Comparison of ENCODE assay signal across 8 mouse cellular contexts in the genomic region with DNA sequence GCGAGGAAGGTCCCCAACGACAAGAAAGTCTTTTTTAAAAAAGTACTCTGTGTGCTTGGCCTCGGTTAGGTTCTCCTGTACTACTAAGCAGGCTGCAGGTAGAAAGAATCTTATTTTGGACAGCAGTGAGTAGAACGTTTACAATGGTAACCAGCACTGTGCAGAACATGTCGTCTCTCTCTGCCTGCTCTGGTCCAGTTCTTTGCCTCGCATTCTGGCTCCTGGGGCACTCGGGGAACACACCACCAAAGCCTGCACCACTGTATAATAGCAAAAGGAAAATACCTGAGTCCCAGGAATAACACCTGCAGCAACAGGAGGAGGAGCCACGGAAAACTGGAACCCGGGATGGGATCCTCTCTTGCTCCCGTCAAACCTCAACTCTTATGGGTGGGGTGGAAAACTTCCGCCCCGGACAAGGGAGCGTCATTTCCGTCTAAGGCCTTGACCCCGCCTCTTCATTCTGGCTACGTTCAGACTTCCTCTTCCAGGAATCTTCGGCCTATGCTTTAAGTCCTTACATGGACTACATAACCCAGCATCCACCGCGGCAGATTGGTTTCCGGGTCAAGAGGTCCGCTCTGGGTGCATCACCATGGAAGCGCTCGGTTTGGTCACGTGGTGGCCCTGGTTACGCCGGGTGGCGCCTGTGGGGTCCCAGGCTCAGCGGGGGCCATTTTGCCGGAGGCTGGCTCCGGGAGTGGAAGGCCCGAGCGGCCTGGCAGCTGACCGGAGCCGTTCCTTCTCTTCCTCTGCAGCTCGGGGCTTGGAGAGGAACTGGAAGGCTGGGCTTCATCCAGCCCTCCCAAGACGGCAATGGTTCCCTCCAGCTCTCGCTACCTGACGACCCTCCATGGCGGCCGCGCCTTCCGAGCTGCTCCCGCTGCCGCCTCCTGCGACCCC. TPM values are rescaled to one million over a fixed set of nuclear protein-coding genes. Genes with fewer than 3 reads are reported as not detected.
DNase-seq lines count a peak whose midpoint lies in the region; ATAC-seq and TF ChIP-seq lines count a peak whose summit lies in the region.

Gene Klhl28 (minus strand): TSS at position 411 of the 903 bp plus-strand sequence.
Gene Togaram1 (plus strand): TSS at position 681 of the 903 bp plus-strand sequence.

- under 1% methylated on average over 39 of the region's 45 CpGs for WGBS in forebrain, embryonic 13.5 days
- 1% methylated on average over 45 of the region's 45 CpGs for WGBS in large intestine, adult 2 months
- WGBS in liver, postnatal 0 days (ENCODE audit: insufficient replicate concordance) = 0% methylated on average over 39 of the region's 45 CpGs
- under 1% methylated on average over 45 of the region's 45 CpGs for WGBS in neural tube, embryonic 14.5 days

- peak; percentile 73 for TF ChIP-seq POLR2A in ES-Bruce4 (IDR thresholded peaks at IDR 0.05; ENCODE audit: insufficient read depth, low read length)

- ATAC-seq in cerebellum, adult (ENCODE audit: insufficient number of reproducible peaks, low FRiP score, low TSS enrichment) = peak; percentile 99
- ATAC-seq in forebrain, embryonic 13.5 days = peak; percentile 100
- ATAC-seq in liver, postnatal 0 days = peak; percentile 97
- ATAC-seq in neural tube, embryonic 14.5 days (ENCODE audit: low read depth) = peak; percentile 99

- H3K9me3 ChIP-seq in ES-Bruce4 (replicated peaks; ENCODE audit: control insufficient read depth, insufficient read depth, low read length, poor library complexity, severe bottlenecking) = no peaks in the 10 kb centered on the region
- H3K9me3 ChIP-seq in forebrain, embryonic 13.5 days (replicated peaks) = no peaks in the 10 kb centered on the region
- H3K9me3 ChIP-seq in liver, postnatal 0 days (ENCODE audit: low read length) = no peaks in the 10 kb centered on the region
- H3K9me3 ChIP-seq in neural tube, embryonic 14.5 days (ENCODE audit: control insufficient read depth, low read length) = no peaks in the 10 kb centered on the region

- intact Hi-C loops in heart, postnatal 10 days (cut with DNase I) = loop anchor here (2.0 to 5.0 kb wide), 3 partner anchors 72 to 207 kb away; partner anchors contain the start of genes Mis18bp1 and Prpf39

- TF ChIP-seq CTCF in ES-Bruce4 (IDR thresholded peaks at IDR 0.05; ENCODE audit: low read depth, low read length) = no peak
- no peak for TF ChIP-seq CTCF in liver, postnatal 0 days (IDR thresholded peaks at IDR 0.05; ENCODE audit: low read depth)

- no peaks in the 10 kb centered on the region for H3K27me3 ChIP-seq in ES-Bruce4 (ENCODE audit: control insufficient read depth, insufficient read depth, low read length, poor library complexity, severe bottlenecking)
- H3K27me3 ChIP-seq in forebrain, embryonic 13.5 days = no peaks in the 10 kb centered on the region
- H3K27me3 ChIP-seq in liver, postnatal 0 days (ENCODE audit: insufficient read depth, low read length) = no peaks in the 10 kb centered on the region
- H3K27me3 ChIP-seq in neural tube, embryonic 14.5 days (ENCODE audit: control insufficient read depth, insufficient read depth, low read length) = no peaks in the 10 kb centered on the region

- no peaks in the 10 kb centered on the region for H3K36me3 ChIP-seq in ES-Bruce4 (ENCODE audit: control insufficient read depth, insufficient read depth, low read length, poor library complexity, severe bottlenecking)
- H3K36me3 ChIP-seq in forebrain, embryonic 13.5 days (ENCODE audit: poor library complexity, severe bottlenecking) = no peaks in the 10 kb centered on the region
- H3K36me3 ChIP-seq in liver, postnatal 0 days (replicated peaks; ENCODE audit: insufficient read depth, low read length) = 0 out of 2 replicates have a peak, but pooled peaks cover under 1% of the 10 kb centered on the region
- H3K36me3 ChIP-seq in neural tube, embryonic 14.5 days (ENCODE audit: control insufficient read depth, insufficient read depth, low read length) = no peaks in the 10 kb centered on the region

- TF ChIP-seq EP300 in ES-Bruce4 (IDR thresholded peaks at IDR 0.05; ENCODE audit: insufficient read depth, low read depth, low read length) = 0 out of 2 replicates have a peak, but pooled peaks have one; percentile 4
- TF ChIP-seq EP300 in liver, postnatal 0 days (IDR thresholded peaks at IDR 0.05; ENCODE audit: low read depth) = peak; percentile 71

- H3K27ac ChIP-seq in ES-Bruce4 (ENCODE audit: insufficient read depth, low read length) = 0 out of 2 replicates have a peak within 1 kb of the TSS, but pooled peaks have one; percentile 2
- peak within 1 kb of the TSS; percentile 88 for H3K27ac ChIP-seq in forebrain, embryonic 13.5 days
- H3K27ac ChIP-seq in liver, postnatal 0 days (ENCODE audit: low read depth) = peak within 1 kb of the TSS; percentile 91
- H3K27ac ChIP-seq in neural tube, embryonic 14.5 days (ENCODE audit: low read depth, low read length) = peak within 1 kb of the TSS; percentile 84

- peak; percentile 100 for DNase-seq in heart, postnatal 10 days
- peak; percentile 100 for DNase-seq in large intestine, adult 2 months (ENCODE audit: low read depth, low spot score)
- peak; percentile 99 for DNase-seq in liver, postnatal 0 days
- DNase-seq in testis, postnatal 10 days (ENCODE audit: low spot score) = peak; percentile 98

- H3K4me2 ChIP-seq in forebrain, embryonic 13.5 days = peak within 1 kb of the TSS; percentile 89
- peak within 1 kb of the TSS; percentile 96 for H3K4me2 ChIP-seq in liver, postnatal 0 days (ENCODE audit: low read depth, low read length)
- H3K4me2 ChIP-seq in neural tube, embryonic 14.5 days (ENCODE audit: low read depth, low read length) = peak within 1 kb of the TSS; percentile 99

- no peaks in the 10 kb centered on the region for H3K4me1 ChIP-seq in ES-Bruce4 (ENCODE audit: control insufficient read depth, insufficient read depth, low read length)
- peaks cover 48% of the 10 kb centered on the region for H3K4me1 ChIP-seq in forebrain, embryonic 13.5 days
- H3K4me1 ChIP-seq in liver, postnatal 0 days (ENCODE audit: insufficient read depth) = peaks cover 21% of the 10 kb centered on the region
- H3K4me1 ChIP-seq in neural tube, embryonic 14.5 days (ENCODE audit: control insufficient read depth, insufficient read depth, low read length) = peaks cover 21% of the 10 kb centered on the region

- H3K4me3 ChIP-seq in ES-Bruce4 (ENCODE audit: low read depth, low read length) = peak within 1 kb of the TSS; percentile 97
- peak within 1 kb of the TSS; percentile 93 for H3K4me3 ChIP-seq in forebrain, embryonic 13.5 days
- peak within 1 kb of the TSS; percentile 96 for H3K4me3 ChIP-seq in liver, postnatal 0 days (ENCODE audit: low read depth, low read length)
- peak within 1 kb of the TSS; percentile 82 for H3K4me3 ChIP-seq in neural tube, embryonic 14.5 days (ENCODE audit: low read depth, low read length)

- peak within 1 kb of the TSS; percentile 78 for H3K9ac ChIP-seq in ES-Bruce4 (ENCODE audit: low read depth, poor library complexity, severe bottlenecking)
- H3K9ac ChIP-seq in forebrain, embryonic 13.5 days = peak within 1 kb of the TSS; percentile 91
- peak within 1 kb of the TSS; percentile 96 for H3K9ac ChIP-seq in liver, postnatal 0 days (replicated peaks)
- H3K9ac ChIP-seq in neural tube, embryonic 14.5 days (replicated peaks; ENCODE audit: low read depth, low read length) = peak within 1 kb of the TSS; percentile 69

RNA-seq across cellular contexts. Expression of gene Klhl28, which starts in this region (rescaled TPM):
- 19.8 and 20.2 TPM in 2 replicates for polyA plus RNA-seq in ES-Bruce4 (2011; ENCODE audit: insufficient read depth, insufficient read length, low read depth, missing spikeins)
- 24.9 and 26.3 TPM in 2 replicates for polyA plus RNA-seq in forebrain, embryonic 13.5 days (2015; fragmentation: Nextera tagmentation; extraction: Ambion mirVana)
- total RNA-seq in heart, postnatal 10 days (2021) = 10 to 100 TPM; 13.4 to 14.5 TPM
- polyA plus RNA-seq in large intestine, adult 2 months (2012; rRNA removed) = 0.84 and 1.7 TPM in 2 replicates
- polyA plus RNA-seq in liver, postnatal 0 days (2015; fragmentation: Nextera tagmentation; extraction: Ambion mirVana) = 3.4 and 3.6 TPM in 2 replicates
- polyA plus RNA-seq in neural tube, embryonic 14.5 days (2014; fragmentation: Nextera tagmentation; extraction: Ambion mirVana) = 38.0 and 39.7 TPM in 2 replicates

RNA-seq across cellular contexts. Expression of gene Togaram1, which starts in this region (rescaled TPM):
- polyA plus RNA-seq in ES-Bruce4 (2011; ENCODE audit: insufficient read depth, insufficient read length, low read depth, missing spikeins) = 51.4 and 52.8 TPM in 2 replicates
- 20.1 and 25.3 TPM in 2 replicates for polyA plus RNA-seq in forebrain, embryonic 13.5 days (2015; fragmentation: Nextera tagmentation; extraction: Ambion mirVana)
- total RNA-seq in heart, postnatal 10 days (2021) = 10 to 100 TPM; 18.3 to 19.2 TPM
- polyA plus RNA-seq in large intestine, adult 2 months (2012; rRNA removed) = 1.9 and 3.7 TPM in 2 replicates
- 4.7 and 6.1 TPM in 2 replicates for polyA plus RNA-seq in liver, postnatal 0 days (2015; fragmentation: Nextera tagmentation; extraction: Ambion mirVana)
- 27.8 and 31.7 TPM in 2 replicates for polyA plus RNA-seq in neural tube, embryonic 14.5 days (2014; fragmentation: Nextera tagmentation; extraction: Ambion mirVana)

Comparison
In these comparisons a context has a peak if more than half of its experiments do, and no peak if none do; other contexts are left out.
1. Peak in every context shown above with its lines: DNase-seq, ATAC-seq, H3K4me3 ChIP-seq and H3K27ac ChIP-seq.
2. H3K27ac ChIP-seq: peak in every context shown above with its lines; median percentile 91 in liver, postnatal 0 days; 88 in forebrain, embryonic 13.5 days; 84 in neural tube, embryonic 14.5 days; 2 in ES-Bruce4.